Mouse (Mus musculus) liver, embryonic 14.5 days (tissue): ENCODE results near the gene Topaz1. TPM values are rescaled to one million over a fixed set of nuclear protein-coding genes. Genes with fewer than 3 reads are reported as not detected.

Experiments
- ATAC-seq: fragments of 200-750 bp; cut with Nextera tagmentation; 2 replicates; pipeline ENCODE4 v1.8.0; 2017; ENCODE audit warnings: moderate number of reproducible peaks, mild to moderate bottlenecking, moderate library complexity; ENCODE audit not compliant: insufficient read depth
- DNase-seq, 3 experiments: peaks; one replicate each; pipeline ENCODE4 v3.0.0-alpha.2; 2012 to 2013; ENCODE audit warnings: low read depth in 3 of 3, low spot score in 3 of 3
- H3K27ac ChIP-seq: fragments of 300-500 bp; sonication (generic); 2 replicates; pipeline ENCODE4 v1.5.1; 2014; ENCODE audit warnings: moderate library complexity, mild to moderate bottlenecking, control low read depth, inconsistent platforms
- H3K27me3 ChIP-seq: fragments of 300-500 bp; sonication (generic); 2 replicates; pipeline ENCODE4 v1.6.1; 2014; ENCODE audit warnings: mild to moderate bottlenecking, low read length, moderate library complexity; ENCODE audit not compliant: control insufficient read depth, insufficient read depth
- H3K36me3 ChIP-seq: fragments of 300-500 bp; sonication (generic); replicated peaks from 2 replicates; pipeline ENCODE4 v1.6.1; 2014; ENCODE audit warnings: low read depth; ENCODE audit not compliant: control insufficient read depth, insufficient read depth
- H3K4me1 ChIP-seq, 2 experiments: fragments of 200-500 bp in 1 of 2; fragments of 300-500 bp in 1 of 2; sonication (generic) in 1 of 2; replicated peaks; 2 replicates each; pipeline ENCODE4 v1.6.1; 2012 to 2014; ENCODE audit warnings: antibody characterized with exemption in 1 of 2, inconsistent platforms in 1 of 2, low read length in 1 of 2; ENCODE audit not compliant: control insufficient read depth in 2 of 2, insufficient read depth in 2 of 2
- H3K4me2 ChIP-seq: fragments of 300-500 bp; sonication (generic); 2 replicates; pipeline ENCODE4 v1.6.1; 2014; ENCODE audit warnings: low read depth, mild to moderate bottlenecking, control low read depth, moderate library complexity
- H3K4me3 ChIP-seq, 2 experiments: fragments of 200-500 bp in 1 of 2; fragments of 300-500 bp in 1 of 2; sonication (generic) in 1 of 2; 2 replicates each; pipeline ENCODE4 v1.5.1; 2012 to 2014; ENCODE audit warnings: low read depth in 2 of 2, low read length in 2 of 2, mild to moderate bottlenecking in 2 of 2, control low read depth in 1 of 2, inconsistent platforms in 1 of 2, moderate library complexity in 1 of 2; ENCODE audit not compliant: insufficient read depth in 1 of 2
- H3K9ac ChIP-seq: fragments of 300-500 bp; sonication (generic); replicated peaks from 2 replicates; pipeline ENCODE4 v1.6.1; 2014; ENCODE audit warnings: mild to moderate bottlenecking, control low read depth, moderate library complexity
- H3K9me3 ChIP-seq: fragments of 300-500 bp; sonication (generic); 2 replicates; pipeline ENCODE4 v1.6.1; 2016; ENCODE audit warnings: low read length, mixed read lengths; ENCODE audit not compliant: control insufficient read depth
- CTCF ChIP-seq: IDR thresholded peaks from 2 replicates; pipeline ENCODE4 v1.5.1; 2016; ENCODE audit warnings: antibody characterized with exemption, low read depth, control low read depth
- EP300 ChIP-seq: IDR thresholded peaks from 2 replicates; pipeline ENCODE4 v1.6.1; 2016; ENCODE audit warnings: antibody characterized with exemption, low read depth
- WGBS: fragments of 180-500 bp; shearing (Covaris S2); extraction: QIAGEN DNeasy Blood & Tissue Kit; methylation state at CpG from one replicate; pipeline ENCODE4 v1.1.7; 2014; ENCODE audit not compliant: insufficient replicate concordance; 5-methylcytosine and 5-hydroxymethylcytosine counted together
- polyA plus RNA-seq, 2 experiments: library from polyadenylated mRNA; depleted of rRNA in 1 of 2; stranded (reverse) in 1 of 2; unstranded in 1 of 2; fragments of >200 nt; fragmentation: Nextera tagmentation in 1 of 2; extraction: Ambion mirVana in 1 of 2; gene quantifications; 2 replicates each; pipeline versions ENCODE4 v1.2.1 to v1.2.3; 2012 to 2014

Gene Topaz1
- polyA plus RNA-seq (2012; rRNA removed), result not detected in 2 replicates
- polyA plus RNA-seq (2014; fragmentation: Nextera tagmentation; extraction: Ambion mirVana), result not detected in 2 replicates

DNA sequence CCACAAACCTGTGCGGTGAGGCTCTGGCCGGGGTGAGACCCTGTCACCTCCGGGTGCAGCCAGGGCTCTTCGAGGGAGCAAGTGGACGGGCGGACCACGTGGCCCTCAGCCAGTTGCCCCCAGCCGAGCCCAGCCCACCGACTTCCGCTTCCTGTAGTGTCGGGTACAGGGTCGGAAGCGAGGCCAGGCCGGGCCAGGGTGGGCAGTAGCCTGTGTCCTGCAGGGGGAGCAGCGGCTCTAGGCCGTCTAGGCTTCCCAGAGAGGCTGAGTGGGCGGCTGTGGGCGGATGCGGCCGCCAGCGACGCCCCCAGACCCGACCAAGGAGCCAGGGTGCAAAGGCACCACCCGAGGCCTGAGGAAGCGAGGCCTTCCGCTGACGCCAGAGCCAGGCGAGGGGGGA, at the start of gene Topaz1:
Topaz1 (plus strand) TSS at position 287 of the 400 bp plus-strand sequence.
- H3K36me3 ChIP-seq, result no peaks in the 10 kb centered on the region
- DNase-seq (no peak), ATAC-seq (no peak)
- H3K4me1 ChIP-seq, result no peaks in the 10 kb centered on the region
- no peak within 1 kb of the TSS for H3K4me2 ChIP-seq
- 53% methylated on average over 28 of the region's 28 CpGs for WGBS
- H3K27ac ChIP-seq, result no peak within 1 kb of the TSS
- H3K27me3 ChIP-seq, result no peaks in the 10 kb centered on the region
- no peak within 1 kb of the TSS for H3K9ac ChIP-seq
- TF ChIP-seq CTCF (no peak), EP300 (no peak)
- H3K9me3 ChIP-seq, result no peaks in the 10 kb centered on the region
- H3K4me3 ChIP-seq, result no peak within 1 kb of the TSS

DNA sequence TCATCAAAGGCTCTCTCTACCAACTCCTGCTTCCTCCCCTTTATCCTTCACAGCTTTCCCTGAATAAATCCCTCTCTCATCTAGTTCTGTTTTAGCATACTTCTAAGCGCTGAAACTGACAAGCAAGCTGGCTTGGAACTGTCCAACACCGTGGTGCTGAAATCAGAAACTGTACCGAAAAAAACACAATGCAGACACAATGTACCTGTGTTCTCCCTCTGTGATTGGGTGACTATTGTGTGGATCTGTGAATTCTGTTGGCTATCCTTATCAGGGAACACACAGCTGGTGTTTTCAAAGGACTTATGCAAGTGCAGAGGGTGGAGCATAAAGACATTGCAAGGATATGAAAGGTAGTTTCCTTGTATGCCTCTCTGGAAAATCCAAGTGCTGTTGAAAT, 45.3 kb upstream of the Topaz1 start:
- TF ChIP-seq CTCF (no peak), EP300 (no peak)
- no peak overlapping the region for H3K4me3 ChIP-seq
- no peak overlapping the region for H3K4me2 ChIP-seq
- no peaks in the 10 kb centered on the region for H3K4me1 ChIP-seq
- no peaks in the 10 kb centered on the region for H3K27me3 ChIP-seq
- H3K27ac ChIP-seq, result no peak overlapping the region
- H3K9me3 ChIP-seq, result no peaks in the 10 kb centered on the region
- DNase-seq, result peak in 1 of 3 experiments; percentile 3
- H3K36me3 ChIP-seq, result no peaks in the 10 kb centered on the region
- ATAC-seq, result no peak
- no peak overlapping the region for H3K9ac ChIP-seq
- WGBS, result 5% methylated on average over 3 of the region's 3 CpGs

DNA sequence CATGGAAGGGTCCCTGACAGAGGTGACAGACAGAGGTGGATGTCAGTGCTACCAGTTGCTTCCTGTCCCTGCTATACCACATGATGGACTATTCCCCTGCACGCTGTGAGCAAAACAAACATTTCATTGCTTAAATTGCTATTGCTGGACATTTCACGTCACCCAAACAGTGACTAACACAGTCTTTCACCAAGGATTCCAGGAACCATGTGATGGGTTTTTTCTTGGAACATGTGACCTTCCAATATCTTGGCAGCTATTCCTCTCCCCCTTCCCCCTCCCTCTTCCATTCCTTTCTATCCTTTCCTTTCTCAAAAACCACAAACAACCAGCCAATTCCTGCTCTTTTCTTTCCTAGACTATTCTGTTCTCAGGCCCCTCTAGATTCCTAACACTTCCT, 33.3 kb upstream of the Topaz1 start:
- no peak overlapping the region for H3K27ac ChIP-seq
- no peaks in the 10 kb centered on the region for H3K27me3 ChIP-seq
- H3K9me3 ChIP-seq, result no peaks in the 10 kb centered on the region
- no peaks in the 10 kb centered on the region for H3K4me1 ChIP-seq
- H3K36me3 ChIP-seq, result no peaks in the 10 kb centered on the region
- TF ChIP-seq CTCF (no peak), EP300 (no peak)
- ATAC-seq (no peak), DNase-seq (no peak)
- no peak overlapping the region for H3K4me3 ChIP-seq
- WGBS, result 34% methylated on average over 2 of the region's 2 CpGs
- H3K9ac ChIP-seq, result no peak overlapping the region
- no peak overlapping the region for H3K4me2 ChIP-seq

DNA sequence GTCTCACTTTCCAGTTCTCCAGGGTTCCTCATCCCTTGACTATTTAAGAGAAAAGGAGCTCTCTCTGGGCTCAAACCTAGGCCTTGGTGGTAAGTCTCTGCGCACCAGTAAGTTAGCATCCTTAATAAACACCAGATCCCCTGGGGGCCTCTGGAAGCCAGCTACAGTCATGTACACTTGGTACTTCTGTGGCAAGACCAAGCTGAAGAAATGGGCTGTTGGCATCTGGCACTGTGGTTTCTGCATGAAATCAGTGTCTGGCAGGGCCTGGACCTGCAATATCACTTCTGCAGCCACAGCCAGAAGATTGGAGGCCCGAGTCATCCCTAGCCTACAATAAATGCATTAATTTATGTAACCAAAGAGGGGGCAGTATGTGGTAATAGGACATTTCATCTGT, 32.1 kb upstream of the Topaz1 start:
- H3K4me1 ChIP-seq, result no peaks in the 10 kb centered on the region
- DNase-seq (no peak), ATAC-seq (no peak)
- H3K4me2 ChIP-seq, result no peak overlapping the region
- no peaks in the 10 kb centered on the region for H3K36me3 ChIP-seq
- no peak overlapping the region for H3K4me3 ChIP-seq
- H3K9ac ChIP-seq, result no peak overlapping the region
- TF ChIP-seq CTCF (no peak), EP300 (no peak)
- no peak overlapping the region for H3K27ac ChIP-seq
- no peaks in the 10 kb centered on the region for H3K27me3 ChIP-seq
- H3K9me3 ChIP-seq, result no peaks in the 10 kb centered on the region
- 62% methylated on average over 2 of the region's 2 CpGs for WGBS

- no peak overlapping the region for H3K9ac ChIP-seq
- no peak overlapping the region for H3K4me3 ChIP-seq
- ATAC-seq, result no peak
- no peak for TF ChIP-seq EP300
- no peak for TF ChIP-seq CTCF
- no peaks in the 10 kb centered on the region for H3K36me3 ChIP-seq
- H3K27ac ChIP-seq, result no peak overlapping the region
- no peak overlapping the region for H3K4me2 ChIP-seq
- DNase-seq, result no peak
- H3K27me3 ChIP-seq, result no peaks in the 10 kb centered on the region
- no peaks in the 10 kb centered on the region for H3K9me3 ChIP-seq
- 16% methylated on average over 7 of the region's 7 CpGs for WGBS
- no peaks in the 10 kb centered on the region for H3K4me1 ChIP-seq
Measured at GRCm38 (mm10) chr9:122716131-122716921, 30.8 kb upstream of the Topaz1 start.
